22 mouse cellular contexts compared by ENCODE assay signal in genomic region chr9:40704364-40705276, GRCm38 (mm10). TPM values are rescaled to one million over a fixed set of nuclear protein-coding genes. Genes with fewer than 3 reads are reported as not detected.
DNase-seq lines count a peak whose midpoint lies in the region; ATAC-seq lines count a peak whose summit lies in the region.
"Had no signal": no experiment of that assay in that cellular context is flagged by ENCODE, and none has a peak within 500 bp of the region (broad histone marks: within the 10 kb centered on the region; RNA-seq: fewer than 3 reads in every experiment).

No protein-coding gene starts in this region.

- H3K27me3 ChIP-seq in kidney, embryonic 14.5 days (ENCODE audit: control insufficient read depth, insufficient read depth, low read length): no peaks in the 10 kb centered on the region
- no peaks in the 10 kb centered on the region for H3K27me3 ChIP-seq in neural tube, embryonic 13.5 days
- H3K27me3 ChIP-seq in embryonic facial prominence, embryonic 12.5 days: no peaks in the 10 kb centered on the region
- H3K27me3 ChIP-seq: forebrain, embryonic 15.5 days; limb, embryonic 13.5 days had no signal

- H3K4me2 ChIP-seq in kidney, embryonic 14.5 days (replicated peaks; ENCODE audit: low read depth, low read length): no peak overlapping the region
- no peak overlapping the region for H3K4me2 ChIP-seq in neural tube, embryonic 13.5 days
- no peak overlapping the region for H3K4me2 ChIP-seq in embryonic facial prominence, embryonic 12.5 days (replicated peaks)
- H3K4me2 ChIP-seq: forebrain, embryonic 15.5 days; heart, embryonic 12.5 days; limb, embryonic 13.5 days had no signal

- peaks cover 38% of the 10 kb centered on the region for H3K4me1 ChIP-seq in kidney, embryonic 14.5 days (ENCODE audit: control insufficient read depth, insufficient read depth, low read length)
- H3K4me1 ChIP-seq in neural tube, embryonic 13.5 days (replicated peaks): peaks cover 41% of the 10 kb centered on the region
- H3K4me1 ChIP-seq in embryonic facial prominence, embryonic 12.5 days: peaks cover 33% of the 10 kb centered on the region
- H3K4me1 ChIP-seq: megakaryocyte, embryonic 14.5 days had no signal

- 13% methylated on average over 10 of the region's 10 CpGs for WGBS in kidney, embryonic 14.5 days
- whole genome bisulfite sequencing in neural tube, embryonic 13.5 days: 52% methylated on average over 10 of the region's 10 CpGs
- WGBS in embryonic facial prominence, embryonic 12.5 days: 20% methylated on average over 10 of the region's 10 CpGs

- H3K36me3 ChIP-seq in kidney, embryonic 14.5 days (ENCODE audit: control insufficient read depth, insufficient read depth, low read length): no peaks in the 10 kb centered on the region
- H3K36me3 ChIP-seq in neural tube, embryonic 13.5 days: no peaks in the 10 kb centered on the region
- H3K36me3 ChIP-seq in embryonic facial prominence, embryonic 12.5 days: no peaks in the 10 kb centered on the region
- H3K36me3 ChIP-seq: forebrain, embryonic 15.5 days; heart, embryonic 12.5 days had no signal

- peak overlapping the region; percentile 71; the same call in 1 of the 2 replicates for H3K27ac ChIP-seq in kidney, embryonic 14.5 days (ENCODE audit: low read depth, low read length)
- H3K27ac ChIP-seq in neural tube, embryonic 13.5 days (replicated peaks): 0 out of 2 replicates have a peak overlapping the region, but pooled peaks have one; percentile 13
- H3K27ac ChIP-seq in embryonic facial prominence, embryonic 12.5 days: peak overlapping the region; percentile 65; the same call in 1 of the 2 replicates
- H3K27ac ChIP-seq: forebrain, embryonic 15.5 days; left cerebral cortex, adult 2 months; limb, embryonic 13.5 days had no signal

- H3K9me3 ChIP-seq in kidney, embryonic 14.5 days (ENCODE audit: control insufficient read depth, low read length): no peaks in the 10 kb centered on the region
- H3K9me3 ChIP-seq in neural tube, embryonic 13.5 days: no peaks in the 10 kb centered on the region
- H3K9me3 ChIP-seq in embryonic facial prominence, embryonic 12.5 days: no peaks in the 10 kb centered on the region
- H3K9me3 ChIP-seq: forebrain, embryonic 15.5 days; heart, embryonic 12.5 days; limb, embryonic 13.5 days; megakaryocyte, embryonic 14.5 days had no signal

- no peak overlapping the region for H3K9ac ChIP-seq in kidney, embryonic 14.5 days (ENCODE audit: low read depth, low read length)
- H3K9ac ChIP-seq in neural tube, embryonic 13.5 days: no peak overlapping the region
- H3K9ac ChIP-seq in embryonic facial prominence, embryonic 12.5 days: no peak overlapping the region
- H3K9ac ChIP-seq: forebrain, embryonic 15.5 days; heart, embryonic 12.5 days; limb, embryonic 13.5 days had no signal

- no peak overlapping the region for H3K4me3 ChIP-seq in kidney, embryonic 14.5 days (ENCODE audit: low read length)
- H3K4me3 ChIP-seq in neural tube, embryonic 13.5 days: no peak overlapping the region
- no peak overlapping the region for H3K4me3 ChIP-seq in embryonic facial prominence, embryonic 12.5 days
- H3K4me3 ChIP-seq: forebrain, embryonic 15.5 days; heart, embryonic 12.5 days; left cerebral cortex, adult 2 months; limb, embryonic 13.5 days; megakaryocyte, embryonic 14.5 days had no signal

- no peak for DNase-seq in kidney, postnatal 14 days
- DNase-seq in neural tube, embryonic 10.5 days (ENCODE audit: extremely low spot score, low spot score): no peak
- no peak for DNase-seq in thymus, postnatal 10 days (ENCODE audit: low spot score in 2 of 2)
- DNase-seq in frontal cortex, postnatal 25 days (ENCODE audit: low spot score in 2 of 2): no peak
- DNase-seq: adrenal gland, postnatal 10 days; cerebellum, adult 18-20 months; heart, postnatal 36 days; kidney, adult 18-20 months; lung, postnatal 14 days; right cerebral cortex, adult 18-20 months had no signal

- peak; percentile 68 for ATAC-seq in kidney, embryonic 14.5 days (ENCODE audit: low FRiP score, low TSS enrichment)
- no peak for ATAC-seq in neural tube, embryonic 13.5 days (ENCODE audit: low read depth)
- ATAC-seq in embryonic facial prominence, embryonic 12.5 days (ENCODE audit: insufficient number of reproducible peaks, insufficient read depth, low FRiP score, low TSS enrichment): no peak
- ATAC-seq: forebrain, embryonic 15.5 days had no signal

RNA-seq across cellular contexts. Expression of gene Clmp, which starts 18.9 kb away (rescaled TPM):
- polyA plus RNA-seq in kidney, embryonic 14.5 days (2014; fragmentation: Nextera tagmentation; extraction: Ambion mirVana): 39.0 and 41.5 TPM in 2 replicates
- polyA plus RNA-seq in neural tube, embryonic 13.5 days (2015; fragmentation: Nextera tagmentation; extraction: Ambion mirVana): 51.5 and 52.0 TPM in 2 replicates
- 75.9 and 81.8 TPM in 2 replicates for polyA plus RNA-seq in embryonic facial prominence, embryonic 12.5 days (2016; fragmentation: Nextera tagmentation; extraction: Ambion mirVana)

RNA-seq across cellular contexts. Expression of gene Gm21915, which starts 34.2 kb away (rescaled TPM):
- not detected in 2 replicates for polyA plus RNA-seq in kidney, embryonic 14.5 days (2014; fragmentation: Nextera tagmentation; extraction: Ambion mirVana)
- polyA plus RNA-seq in neural tube, embryonic 13.5 days (2015; fragmentation: Nextera tagmentation; extraction: Ambion mirVana): not detected in 2 replicates
- not detected in 2 replicates for polyA plus RNA-seq in embryonic facial prominence, embryonic 12.5 days (2016; fragmentation: Nextera tagmentation; extraction: Ambion mirVana)
- polyA plus RNA-seq: C2C12; forebrain, embryonic 15.5 days; heart, embryonic 12.5 days; limb, embryonic 13.5 days; liver, embryonic 16.5 days; small intestine, adult 2 months; thymus, postnatal 0 days had no signal

Comparison
In these comparisons a context has a peak if more than half of its experiments do, and no peak if none do; other contexts are left out.
1. H3K27ac ChIP-seq: peak in every context shown above with its lines; median percentile 71 in kidney, embryonic 14.5 days; 65 in embryonic facial prominence, embryonic 12.5 days; 13 in neural tube, embryonic 13.5 days.